Mouse (Mus musculus): Measurements from ENCODE around the gene Tspo. TPM values are rescaled to one million over a fixed set of nuclear protein-coding genes. Genes with fewer than 3 reads are reported as not detected.
A peak's percentile ranks its signal among the peaks of the same experiment; 100 is the strongest.

The Tspo gene
- polyA plus RNA-seq, 1 experiment, result 166 TPM

GRCm38 (mm10) chr15:83538855-83539254 lies 24.5 kb upstream of the Tspo start:
- WGBS, result 93% methylated on average over 2 of the region's 2 CpGs
- DNase-seq (ENCODE audit: low read depth, low spot score), result no peak

GRCm38 (mm10) chr15:83539905-83540304 lies 23.5 kb upstream of the Tspo start:
- 46% methylated on average over 4 of the region's 4 CpGs for WGBS
- DNase-seq (ENCODE audit: low read depth, low spot score), result no peak

DNA sequence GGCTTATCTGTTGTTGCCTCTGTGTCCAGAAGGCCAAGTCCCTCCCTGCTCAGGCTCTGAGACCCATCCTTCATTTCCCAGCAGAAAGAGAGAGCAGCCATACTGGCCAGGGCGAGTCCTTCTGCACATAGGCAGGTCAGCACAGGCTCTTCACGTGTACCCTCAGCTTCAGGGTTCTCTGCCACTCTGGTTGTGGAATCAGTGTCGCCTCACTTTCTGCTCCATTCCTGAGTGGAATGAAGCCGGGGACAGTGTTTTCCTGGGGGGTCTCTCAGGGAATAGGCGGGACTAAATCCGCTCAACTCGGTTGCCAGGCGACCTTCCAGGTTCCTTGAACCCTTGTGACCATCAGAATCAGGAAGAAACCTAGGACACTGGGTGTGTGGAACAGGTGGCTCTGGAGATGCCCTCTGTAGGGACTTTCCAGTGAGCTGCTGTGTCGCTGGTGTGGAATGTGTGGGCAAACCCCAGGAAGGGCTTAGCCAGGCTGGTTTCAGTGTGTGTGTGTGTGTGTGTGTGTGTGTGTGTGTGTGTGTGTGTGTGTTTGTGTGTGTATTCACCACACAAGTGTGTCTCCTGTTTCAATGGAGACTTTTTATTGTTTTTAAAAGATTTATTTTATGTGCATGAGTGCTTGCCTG lies 21.6 kb upstream of the Tspo start:
- WGBS, result 66% methylated on average over 9 of the region's 9 CpGs
- DNase-seq (ENCODE audit: low read depth, low spot score), result no peak

- no peak for DNase-seq (ENCODE audit: low read depth, low spot score)
- WGBS, result 88% methylated on average over 7 of the region's 7 CpGs
Observed at GRCm38 (mm10) chr15:83546029-83546428, 17.4 kb upstream of the Tspo start.

DNA sequence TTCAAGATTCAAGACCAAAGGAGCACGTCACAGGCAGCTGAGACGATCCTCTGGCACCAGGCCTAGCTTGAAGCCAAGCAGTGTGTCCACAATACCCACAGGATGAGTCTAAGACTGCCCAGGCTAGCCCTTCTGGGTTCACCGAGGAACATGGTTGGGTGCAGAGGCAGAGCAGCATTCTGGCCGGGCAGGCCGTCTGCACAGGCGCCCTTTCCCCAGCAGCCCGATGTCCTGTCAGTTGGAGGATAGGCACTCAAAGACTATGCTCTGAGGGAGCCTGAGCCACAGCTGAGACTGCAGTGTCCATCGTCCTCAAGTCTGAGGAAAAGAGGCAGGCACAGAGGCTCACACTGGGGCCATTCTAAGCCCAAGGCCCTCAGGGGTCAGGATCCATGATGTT lies 16.2 kb upstream of the Tspo start:
- no peak for DNase-seq (ENCODE audit: low read depth, low spot score)
- 93% methylated on average over 8 of the region's 8 CpGs for WGBS

GRCm38 (mm10) chr15:83550137-83550536 lies 13.3 kb upstream of the Tspo start:
- no peak for DNase-seq (ENCODE audit: low read depth, low spot score)
- 85% methylated on average over 2 of the region's 2 CpGs for WGBS

- no peak for DNase-seq (ENCODE audit: low read depth, low spot score)
Observed at GRCm38 (mm10) chr15:83553831-83554230, 9.6 kb upstream of the Tspo start.

- peak; percentile 61 for DNase-seq (ENCODE audit: low read depth, low spot score)
- under 1% methylated on average over 74 of the region's 74 CpGs for WGBS
Observed at GRCm38 (mm10) chr15:83555161-83555974, 8.0 kb upstream of the Tspo start.

DNA sequence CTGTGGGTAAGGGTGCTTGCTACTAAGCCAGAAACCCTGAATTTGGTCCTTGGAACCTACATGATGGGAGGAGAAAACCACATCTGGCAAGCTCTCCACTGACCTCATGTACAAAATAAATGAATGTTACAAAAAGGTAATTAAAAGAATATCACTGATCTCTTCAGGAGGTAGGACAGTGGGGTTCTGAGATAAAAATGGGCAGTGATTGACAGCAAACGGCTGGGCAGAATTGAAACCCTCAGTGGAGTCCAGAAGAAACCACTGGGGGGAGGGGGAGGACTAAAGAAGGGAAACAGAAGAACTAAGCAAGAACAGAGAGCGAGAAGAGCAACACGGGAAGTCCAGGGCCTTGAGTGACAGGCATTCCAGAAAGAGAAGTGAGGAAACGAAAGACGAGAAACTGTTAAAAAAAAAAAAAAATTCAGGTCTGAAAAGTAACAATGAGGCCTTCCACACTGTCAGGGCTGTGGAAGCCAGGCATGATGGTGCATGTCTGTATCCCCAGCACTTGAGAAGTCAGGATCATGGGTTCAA lies 2.4 kb upstream of the Tspo start:
- 68% methylated on average over 5 of the region's 5 CpGs for WGBS
- DNase-seq (ENCODE audit: low read depth, low spot score), result no peak

GRCm38 (mm10) chr15:83562626-83563270 lies 644 bp upstream of the Tspo start:
- WGBS, result 26% methylated on average over 15 of the region's 15 CpGs
- peak; percentile 50 for DNase-seq (ENCODE audit: low read depth, low spot score)

GRCm38 (mm10) chr15:83563857-83564651 lies 662 bp downstream of the Tspo start:
- peak; percentile 46 for DNase-seq (ENCODE audit: low read depth, low spot score)
- 1% methylated on average over 27 of the region's 27 CpGs for WGBS

DNA sequence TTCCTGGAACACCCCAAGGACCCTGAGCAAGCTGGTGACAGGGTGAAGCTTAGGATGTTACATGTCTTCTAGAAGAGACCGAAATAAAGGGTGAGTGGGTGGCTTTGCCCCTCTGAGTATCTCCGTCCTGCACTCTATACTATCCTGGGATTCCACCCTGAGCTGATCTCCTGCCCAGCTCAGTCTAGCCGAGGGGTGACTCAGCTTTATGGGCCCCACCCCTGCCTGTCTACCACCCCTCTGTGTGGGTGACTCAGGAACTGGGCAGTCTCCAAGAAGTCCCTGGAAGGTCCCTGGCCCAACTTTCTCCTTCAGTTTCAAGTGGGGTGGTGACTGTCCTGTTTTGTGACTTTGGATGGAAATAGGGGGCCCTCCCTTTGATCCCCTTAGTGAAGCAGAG lies 2.0 kb downstream of the Tspo start:
- DNase-seq (ENCODE audit: low read depth, low spot score), result peak; percentile 36
- WGBS, result 54% methylated on average over 3 of the region's 3 CpGs

DNA sequence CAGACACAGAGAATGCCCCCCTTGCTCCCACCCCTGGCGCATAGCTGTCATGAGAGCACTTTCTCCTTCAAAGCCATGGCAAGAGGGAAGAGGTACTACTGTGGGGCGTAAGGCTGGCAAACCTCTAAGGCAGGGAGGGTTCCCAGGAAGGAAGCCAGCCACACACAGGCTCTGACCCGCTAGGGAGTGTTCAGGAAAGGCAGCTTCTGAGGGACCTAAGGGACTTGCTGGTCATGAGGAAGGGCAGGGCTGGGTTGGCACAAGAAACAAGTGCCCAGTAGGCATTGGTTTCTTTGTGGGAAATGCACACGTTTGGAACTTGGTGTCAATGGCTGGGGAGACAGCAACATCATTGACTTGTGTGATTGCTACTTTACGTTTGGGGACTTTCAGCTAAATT lies 2.6 kb downstream of the Tspo start:
- WGBS, result 58% methylated on average over 5 of the region's 5 CpGs
- no peak for DNase-seq (ENCODE audit: low read depth, low spot score)

DNA sequence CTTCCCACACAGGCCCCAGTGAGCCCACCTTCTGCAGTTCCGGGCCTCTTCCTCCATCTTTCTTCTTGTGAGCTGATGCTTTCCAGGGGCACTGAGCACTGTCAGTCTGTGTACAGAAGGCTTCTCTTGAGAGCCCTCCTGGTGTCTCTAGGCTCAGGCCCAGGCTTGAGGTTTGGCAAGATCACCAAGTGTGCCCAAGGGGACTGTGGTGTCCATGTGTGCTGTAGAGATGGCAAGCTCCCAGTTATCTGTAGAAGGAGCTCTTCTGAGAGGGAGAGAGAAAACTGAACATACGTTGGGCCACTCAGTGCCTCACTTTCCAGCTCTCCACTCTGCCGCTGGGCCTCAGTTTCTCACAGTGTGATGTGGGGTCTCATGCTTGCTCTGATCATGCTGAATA lies 4.3 kb downstream of the Tspo start:
- 92% methylated on average over 3 of the region's 3 CpGs for WGBS
- no peak for DNase-seq (ENCODE audit: low read depth, low spot score)

DNA sequence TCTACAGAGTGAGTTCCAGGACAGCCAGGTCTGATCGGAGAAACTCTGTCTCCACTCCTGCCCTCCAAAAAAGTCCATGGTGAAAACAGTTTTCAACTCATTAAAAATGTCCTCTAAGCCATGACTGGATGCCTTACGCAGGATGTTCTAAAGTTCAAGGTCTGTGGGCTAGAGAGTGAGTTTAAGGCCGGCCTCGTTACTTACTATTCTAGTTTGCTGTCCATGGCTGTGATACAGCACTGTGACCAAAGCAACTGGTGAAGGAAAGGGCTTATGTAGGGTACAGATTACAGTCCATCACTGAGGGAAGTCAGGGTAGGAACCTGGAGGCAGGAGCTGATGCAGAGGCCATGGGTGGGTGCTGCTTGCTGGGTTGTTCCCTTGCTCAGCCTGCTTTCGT lies 5.2 kb downstream of the Tspo start:
- 92% methylated on average over 5 of the region's 5 CpGs for WGBS
- no peak for DNase-seq (ENCODE audit: low read depth, low spot score)

DNA sequence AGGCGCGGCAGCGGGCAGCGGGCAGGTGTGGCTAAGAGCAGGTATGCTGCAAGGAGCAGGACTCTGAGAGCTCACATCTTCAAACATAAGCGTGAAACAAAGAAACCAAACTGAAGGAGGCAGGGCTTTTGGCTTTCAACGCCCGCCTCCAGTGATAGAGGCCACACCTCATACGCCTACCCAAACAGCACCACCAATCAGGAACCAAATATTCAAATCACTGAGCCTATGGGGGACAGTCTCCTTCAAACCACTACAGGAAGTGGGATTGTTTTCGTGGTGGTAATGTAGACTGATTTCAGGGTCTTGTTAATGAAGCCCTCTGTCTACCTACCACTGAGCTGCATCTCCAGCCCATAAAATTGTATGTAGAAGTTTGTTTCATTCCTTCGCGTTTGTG lies 6.3 kb downstream of the Tspo start:
- WGBS, result 75% methylated on average over 11 of the region's 11 CpGs
- no peak for DNase-seq (ENCODE audit: low read depth, low spot score)

DNA sequence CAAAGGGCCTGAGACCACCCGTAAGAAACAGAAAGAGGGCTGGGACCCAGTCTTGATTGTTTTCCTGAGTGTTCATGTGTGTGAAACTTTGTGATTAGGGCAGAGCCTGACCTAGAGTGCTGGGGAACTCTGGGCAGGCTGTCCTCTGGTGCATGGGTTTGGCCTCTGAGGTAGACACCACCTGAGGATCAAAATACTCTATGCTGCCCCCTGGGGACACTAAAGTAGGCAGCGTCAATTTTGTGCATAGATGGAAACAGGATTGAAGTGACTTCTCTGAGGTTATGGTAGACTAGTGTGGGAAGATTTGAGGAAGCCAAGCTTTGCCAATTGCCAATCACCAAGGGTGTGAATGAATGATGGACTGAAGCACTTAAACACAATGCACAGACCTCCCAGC lies 7.2 kb downstream of the Tspo start:
- WGBS, result 59% methylated on average over 2 of the region's 2 CpGs
- DNase-seq (ENCODE audit: low read depth, low spot score), result no peak

GRCm38 (mm10) chr15:83571636-83572035 lies 8.2 kb downstream of the Tspo start:
- 74% methylated on average over 5 of the region's 5 CpGs for WGBS
- DNase-seq (ENCODE audit: low read depth, low spot score), result no peak

- 73% methylated on average over 4 of the region's 4 CpGs for WGBS
- no peak for DNase-seq (ENCODE audit: low read depth, low spot score)
Observed at GRCm38 (mm10) chr15:83572132-83572531, 8.7 kb downstream of the Tspo start.

GRCm38 (mm10) chr15:83573606-83574005 lies 10.2 kb downstream of the Tspo start:
- DNase-seq (ENCODE audit: low read depth, low spot score), result no peak
- 97% methylated on average over 12 of the region's 12 CpGs for WGBS
